Mouse (Mus musculus): ENCODE results near the gene Nxph4.

Gene Nxph4

GRCm38 (mm10) chr10:127514764-127515163, 19.6 kb downstream of the Nxph4 start, which contains the start of gene Ndufa4l2:
TSS of gene Ndufa4l2 (plus strand) at chr10:127514967.
- no peak for DNase-seq (ENCODE audit: low spot score)

- no peak for DNase-seq (ENCODE audit: low spot score)
These were observed 20.2 kb downstream of the Nxph4 start for GRCm38 (mm10) chr10:127514111-127514698.

GRCm38 (mm10) chr10:127513501-127514091, 20.8 kb downstream of the Nxph4 start:
- DNase-seq (ENCODE audit: low spot score): no peak

- DNase-seq (ENCODE audit: low spot score): peak; percentile 89
These were observed 21.5 kb downstream of the Nxph4 start for GRCm38 (mm10) chr10:127512813-127513212.

GRCm38 (mm10) chr10:127512307-127512666, 22.1 kb downstream of the Nxph4 start:
- no peak for DNase-seq (ENCODE audit: low spot score)

GRCm38 (mm10) chr10:127511634-127512306, 22.6 kb downstream of the Nxph4 start:
- no peak for DNase-seq (ENCODE audit: low spot score)

- no peak for DNase-seq (ENCODE audit: low spot score)
These were observed 23.3 kb downstream of the Nxph4 start for GRCm38 (mm10) chr10:127510895-127511617.

GRCm38 (mm10) chr10:127509837-127510701, 24.3 kb downstream of the Nxph4 start:
- DNase-seq (ENCODE audit: low spot score): no peak

- peak; percentile 88 for DNase-seq (ENCODE audit: low spot score)
These were observed 25.1 kb downstream of the Nxph4 start for GRCm38 (mm10) chr10:127509051-127509836.

GRCm38 (mm10) chr10:127508239-127508638, 26.1 kb downstream of the Nxph4 start:
- DNase-seq (ENCODE audit: low spot score): peak; percentile 59

GRCm38 (mm10) chr10:127500894-127501893, 33.2 kb downstream of the Nxph4 start, which contains the start of gene Stac3:
TSS of gene Stac3 (plus strand) at chr10:127501686.
- no peak for DNase-seq (ENCODE audit: low spot score)

- DNase-seq (ENCODE audit: low spot score): no peak
These were observed 34.3 kb downstream of the Nxph4 start for GRCm38 (mm10) chr10:127500042-127500441.

- no peak for DNase-seq (ENCODE audit: low spot score)
These were observed 34.8 kb downstream of the Nxph4 start for GRCm38 (mm10) chr10:127499516-127499915.

GRCm38 (mm10) chr10:127496156-127496555, 38.2 kb downstream of the Nxph4 start:
- DNase-seq (ENCODE audit: low spot score): no peak

GRCm38 (mm10) chr10:127492118-127492517, 42.2 kb downstream of the Nxph4 start:
- no peak for DNase-seq (ENCODE audit: low spot score)

GRCm38 (mm10) chr10:127491128-127491512, 43.2 kb downstream of the Nxph4 start:
- no peak for DNase-seq (ENCODE audit: low spot score)

- DNase-seq (ENCODE audit: low spot score): no peak
These were observed 43.9 kb downstream of the Nxph4 start for GRCm38 (mm10) chr10:127490160-127491127.

- DNase-seq (ENCODE audit: low spot score): no peak
These were observed 45.5 kb downstream of the Nxph4 start for GRCm38 (mm10) chr10:127488856-127489255.

Data from yolk sac, embryonic 10.5 days (tissue).